Mouse (Mus musculus) midbrain, embryonic 16.5 days (tissue): ENCODE results near the gene Ptprb. TPM values are rescaled to one million over a fixed set of nuclear protein-coding genes. Genes with fewer than 3 reads are reported as not detected.

ENCODE experiments used
- ATAC-seq: fragments of 200-750 bp; cut with Nextera tagmentation; 2 replicates; pipeline ENCODE4 v1.8.0; 2017; ENCODE audit warnings: moderate TSS enrichment
- H3K27ac ChIP-seq: fragments of 300-500 bp; sonication (generic); 2 replicates; pipeline ENCODE4 v1.5.1; 2014; ENCODE audit warnings: mild to moderate bottlenecking, low read length, mixed read lengths
- H3K27me3 ChIP-seq: fragments of 300-500 bp; sonication (generic); 2 replicates; pipeline ENCODE4 v1.6.1; 2014; ENCODE audit warnings: low read depth, low read length, mixed read lengths; ENCODE audit not compliant: control insufficient read depth, insufficient read depth
- H3K36me3 ChIP-seq: fragments of 300-500 bp; sonication (generic); 2 replicates; pipeline ENCODE4 v1.6.1; 2014; ENCODE audit warnings: mild to moderate bottlenecking, low read length, moderate library complexity, mixed read lengths; ENCODE audit not compliant: control insufficient read depth, insufficient read depth
- H3K4me1 ChIP-seq: fragments of 300-500 bp; sonication (generic); 2 replicates; pipeline ENCODE4 v1.6.1; 2014; ENCODE audit warnings: mild to moderate bottlenecking, low read length, mixed read lengths; ENCODE audit not compliant: control insufficient read depth, insufficient read depth
- H3K4me2 ChIP-seq: fragments of 300-500 bp; sonication (generic); 2 replicates; pipeline ENCODE4 v1.6.1; 2014; ENCODE audit warnings: mild to moderate bottlenecking, low read length, mixed read lengths
- H3K4me3 ChIP-seq: fragments of 300-500 bp; sonication (generic); 2 replicates; pipeline ENCODE4 v1.5.1; 2014; ENCODE audit warnings: low read depth, mild to moderate bottlenecking, low read length, moderate library complexity, mixed read lengths
- H3K9ac ChIP-seq: fragments of 300-500 bp; sonication (generic); 2 replicates; pipeline ENCODE4 v1.6.1; 2014; ENCODE audit warnings: low read depth, low read length, mixed read lengths
- H3K9me3 ChIP-seq: fragments of 300-500 bp; sonication (generic); replicated peaks from 2 replicates; pipeline ENCODE4 v1.6.1; 2014; ENCODE audit warnings: mild to moderate bottlenecking, low read length, mixed read lengths; ENCODE audit not compliant: control insufficient read depth, poor library complexity, severe bottlenecking
- WGBS: fragments of 180-500 bp; shearing (Covaris S2); extraction: QIAGEN DNeasy Blood & Tissue Kit; methylation state at CpG from one replicate; pipeline ENCODE4 v1.1.7; 2014; 5-methylcytosine and 5-hydroxymethylcytosine counted together
- polyA plus RNA-seq: library from polyadenylated mRNA; unstranded; fragments of >200 nt; fragmentation: Nextera tagmentation; extraction: Ambion mirVana; gene quantifications from 2 replicates; pipeline ENCODE4 v1.2.1, GENCODE M21; 2015

Gene Ptprb
- polyA plus RNA-seq, 1 experiment from 2014 or later, result 3.4 TPM

- Histone ChIP-seq H3K4me3 (no peak overlapping the region), H3K27me3 (no peaks in the 10 kb centered on the region), H3K4me1 (no peaks in the 10 kb centered on the region), H3K9me3 (no peaks in the 10 kb centered on the region), H3K4me2 (no peak overlapping the region), H3K36me3 (no peaks in the 10 kb centered on the region), H3K9ac (no peak overlapping the region), H3K27ac (no peak overlapping the region)
- ATAC-seq, result no peak
- WGBS, result 85% methylated on average over 12 of the region's 12 CpGs
Observed at GRCm38 (mm10) chr10:116341194-116341593, 65.9 kb downstream of the Ptprb start.

GRCm38 (mm10) chr10:116346618-116347184 is 71.4 kb downstream of the Ptprb start:
- no peak overlapping the region for H3K4me2 ChIP-seq
- no peak overlapping the region for H3K9ac ChIP-seq
- ATAC-seq, result no peak
- no peak overlapping the region for H3K4me3 ChIP-seq
- H3K4me1 ChIP-seq, result no peaks in the 10 kb centered on the region
- H3K27me3 ChIP-seq, result no peaks in the 10 kb centered on the region
- H3K9me3 ChIP-seq, result no peaks in the 10 kb centered on the region
- no peaks in the 10 kb centered on the region for H3K36me3 ChIP-seq
- H3K27ac ChIP-seq, result no peak overlapping the region
- 91% methylated on average over 15 of the region's 15 CpGs for WGBS

DNA sequence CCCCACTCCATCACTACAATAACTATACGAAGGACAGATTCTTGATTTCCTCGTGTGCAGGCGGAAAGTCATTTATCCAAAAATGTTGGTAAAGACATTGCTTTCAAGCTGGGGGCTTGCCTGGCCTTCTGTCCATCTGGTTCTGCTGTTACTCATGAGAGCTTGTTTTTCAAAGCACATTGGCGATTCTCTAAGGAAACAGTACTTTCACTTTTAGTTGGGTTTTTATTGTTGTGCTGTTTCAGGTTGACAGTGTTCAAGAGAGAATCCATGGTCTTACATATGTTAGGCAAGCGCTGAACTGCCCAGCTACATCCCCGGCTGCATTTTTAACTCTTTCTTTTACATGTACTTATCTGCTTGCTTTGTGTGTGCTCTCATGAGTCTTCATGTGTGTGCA is 73.7 kb downstream of the Ptprb start:
- H3K4me1 ChIP-seq, result no peaks in the 10 kb centered on the region
- 95% methylated on average over 6 of the region's 6 CpGs for WGBS
- no peak for ATAC-seq
- H3K9me3 ChIP-seq, result no peaks in the 10 kb centered on the region
- H3K27me3 ChIP-seq, result no peaks in the 10 kb centered on the region
- no peak overlapping the region for H3K27ac ChIP-seq
- no peak overlapping the region for H3K9ac ChIP-seq
- H3K4me3 ChIP-seq, result no peak overlapping the region
- no peak overlapping the region for H3K4me2 ChIP-seq
- no peaks in the 10 kb centered on the region for H3K36me3 ChIP-seq

GRCm38 (mm10) chr10:116350532-116350931 is 75.2 kb downstream of the Ptprb start:
- WGBS, result 43% methylated on average over 13 of the region's 13 CpGs
- H3K27me3 ChIP-seq, result no peaks in the 10 kb centered on the region
- H3K36me3 ChIP-seq, result no peaks in the 10 kb centered on the region
- no peak overlapping the region for H3K4me2 ChIP-seq
- no peaks in the 10 kb centered on the region for H3K4me1 ChIP-seq
- no peak overlapping the region for H3K4me3 ChIP-seq
- H3K9ac ChIP-seq, result no peak overlapping the region
- H3K9me3 ChIP-seq, result no peaks in the 10 kb centered on the region
- H3K27ac ChIP-seq, result no peak overlapping the region
- ATAC-seq, result no peak

GRCm38 (mm10) chr10:116354372-116354771 is 79.0 kb downstream of the Ptprb start:
- Histone ChIP-seq H3K27me3 (no peaks in the 10 kb centered on the region), H3K4me2 (no peak overlapping the region), H3K36me3 (no peaks in the 10 kb centered on the region), H3K9ac (no peak overlapping the region), H3K4me3 (no peak overlapping the region), H3K27ac (no peak overlapping the region), H3K9me3 (no peaks in the 10 kb centered on the region), H3K4me1 (no peaks in the 10 kb centered on the region)
- WGBS, result 65% methylated on average over 5 of the region's 5 CpGs
- no peak for ATAC-seq

- peaks cover 5% of the 10 kb centered on the region; the same call in 1 of the 2 replicates for H3K4me1 ChIP-seq
- H3K9ac ChIP-seq, result peak overlapping the region; percentile 20; the same call in 1 of the 2 replicates
- peak; percentile 87 for ATAC-seq
- H3K27ac ChIP-seq, result peak overlapping the region; percentile 42; the same call in 1 of the 2 replicates
- no peak overlapping the region for H3K4me3 ChIP-seq
- no peak overlapping the region for H3K4me2 ChIP-seq
- no peaks in the 10 kb centered on the region for H3K36me3 ChIP-seq
- no peaks in the 10 kb centered on the region for H3K9me3 ChIP-seq
- 39% methylated on average over 6 of the region's 6 CpGs for WGBS
- no peaks in the 10 kb centered on the region for H3K27me3 ChIP-seq
Observed at GRCm38 (mm10) chr10:116362181-116362580, 86.9 kb downstream of the Ptprb start.

DNA sequence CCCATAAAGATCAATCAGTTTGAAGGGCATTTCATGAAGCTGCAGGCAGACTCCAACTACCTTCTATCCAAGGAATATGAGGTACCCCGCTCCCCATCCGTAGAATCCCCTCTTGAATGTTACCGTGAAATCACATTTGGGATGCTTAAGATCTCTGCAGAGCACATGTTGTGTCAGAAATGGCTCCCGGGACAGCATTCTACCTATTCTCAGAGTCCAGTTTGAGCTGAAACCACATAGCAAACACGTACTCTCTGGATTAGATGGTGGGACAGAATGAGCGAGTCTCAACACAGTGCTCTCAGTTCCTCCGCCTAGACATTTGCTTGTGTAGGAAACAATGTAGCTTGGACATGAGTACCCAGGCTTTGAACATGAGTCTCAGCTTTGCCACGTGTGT is 87.3 kb downstream of the Ptprb start:
- no peaks in the 10 kb centered on the region for H3K36me3 ChIP-seq
- H3K4me3 ChIP-seq, result no peak overlapping the region
- H3K27me3 ChIP-seq, result no peaks in the 10 kb centered on the region
- no peak overlapping the region for H3K27ac ChIP-seq
- H3K9me3 ChIP-seq, result no peaks in the 10 kb centered on the region
- peak; percentile 66 for ATAC-seq
- H3K4me1 ChIP-seq, result peaks cover 5% of the 10 kb centered on the region; the same call in 1 of the 2 replicates
- no peak overlapping the region for H3K4me2 ChIP-seq
- WGBS, result 47% methylated on average over 8 of the region's 8 CpGs
- H3K9ac ChIP-seq, result no peak overlapping the region

DNA sequence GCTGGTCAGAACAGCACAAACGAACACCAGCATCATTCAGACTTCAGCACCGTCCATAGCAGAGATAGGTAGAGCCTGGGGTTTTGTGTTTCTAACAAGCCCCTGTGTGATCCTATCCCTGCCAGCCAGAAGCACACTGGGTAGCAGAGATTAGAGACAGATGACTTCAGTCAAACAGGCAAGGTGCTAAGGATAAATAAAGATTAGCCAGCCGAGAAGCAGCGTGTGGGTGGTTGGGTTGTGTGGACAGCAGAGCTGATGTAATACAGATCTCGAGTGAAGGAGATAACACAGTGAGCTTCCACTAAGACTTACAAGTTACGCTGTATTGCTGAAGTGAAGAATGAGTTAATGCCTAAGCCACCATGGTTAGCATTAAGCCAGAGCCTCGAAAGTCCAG is 89.4 kb downstream of the Ptprb start:
- 42% methylated on average over 7 of the region's 7 CpGs for WGBS
- Histone ChIP-seq H3K9me3 (no peaks in the 10 kb centered on the region), H3K4me3 (no peak overlapping the region), H3K27ac (no peak overlapping the region), H3K4me2 (no peak overlapping the region), H3K4me1 (peaks cover 5% of the 10 kb centered on the region; the same call in 1 of the 2 replicates), H3K27me3 (no peaks in the 10 kb centered on the region), H3K9ac (no peak overlapping the region), H3K36me3 (no peaks in the 10 kb centered on the region)
- no peak for ATAC-seq

DNA sequence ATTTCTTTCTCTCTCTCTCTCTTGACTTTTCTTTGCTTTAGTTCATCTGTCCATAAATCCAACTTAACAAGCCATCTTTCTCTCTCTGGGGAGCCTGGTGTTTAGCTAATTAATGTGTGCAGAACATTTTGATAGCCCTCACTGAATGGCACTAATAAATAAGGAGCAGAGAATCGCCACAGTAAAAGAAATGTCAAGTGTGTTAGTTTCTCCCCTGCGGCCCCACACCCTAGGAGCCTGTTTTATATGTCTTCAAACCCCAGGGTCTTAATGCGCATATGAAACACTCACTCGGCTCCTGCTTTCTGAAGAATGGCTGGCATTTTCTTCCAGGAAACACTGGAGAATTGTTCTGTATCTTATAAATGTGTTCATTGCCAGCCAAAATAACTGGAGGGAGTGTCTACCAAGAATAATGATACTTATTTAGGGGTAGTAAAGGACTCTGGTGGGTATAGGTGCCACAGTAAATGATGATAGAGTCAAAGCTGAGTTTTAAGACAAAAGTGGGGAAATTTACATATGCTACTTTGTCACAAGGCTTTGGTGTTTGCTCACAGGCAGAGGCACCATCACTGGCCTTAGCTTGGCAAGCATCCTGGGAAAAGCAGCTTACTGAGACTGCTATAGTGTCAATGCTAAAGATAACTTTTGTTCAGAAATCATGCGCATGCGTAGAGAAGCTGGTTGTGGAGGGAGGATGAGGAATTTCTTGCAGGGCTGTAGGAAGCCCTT is 95.8 kb downstream of the Ptprb start:
- no peaks in the 10 kb centered on the region for H3K36me3 ChIP-seq
- no peaks in the 10 kb centered on the region for H3K9me3 ChIP-seq
- H3K4me1 ChIP-seq, result 0 out of 2 replicates have a peak, but pooled peaks cover 3% of the 10 kb centered on the region
- H3K27me3 ChIP-seq, result no peaks in the 10 kb centered on the region
- H3K4me2 ChIP-seq, result no peak overlapping the region
- 0 out of 2 replicates have a peak, but pooled peaks have one; percentile 5 for ATAC-seq
- WGBS, result 25% methylated on average over 6 of the region's 6 CpGs
- H3K4me3 ChIP-seq, result no peak overlapping the region
- no peak overlapping the region for H3K9ac ChIP-seq
- H3K27ac ChIP-seq, result no peak overlapping the region
